Mouse (Mus musculus): ENCODE results near the gene Akip1.
A peak's percentile ranks its signal among the peaks of the same experiment; 100 is the strongest.

Akip1 gene

GRCm38 (mm10) chr7:109708961-109709382 lies 5.5 kb downstream of the Akip1 start:
- DNase-seq, result no peak

DNA sequence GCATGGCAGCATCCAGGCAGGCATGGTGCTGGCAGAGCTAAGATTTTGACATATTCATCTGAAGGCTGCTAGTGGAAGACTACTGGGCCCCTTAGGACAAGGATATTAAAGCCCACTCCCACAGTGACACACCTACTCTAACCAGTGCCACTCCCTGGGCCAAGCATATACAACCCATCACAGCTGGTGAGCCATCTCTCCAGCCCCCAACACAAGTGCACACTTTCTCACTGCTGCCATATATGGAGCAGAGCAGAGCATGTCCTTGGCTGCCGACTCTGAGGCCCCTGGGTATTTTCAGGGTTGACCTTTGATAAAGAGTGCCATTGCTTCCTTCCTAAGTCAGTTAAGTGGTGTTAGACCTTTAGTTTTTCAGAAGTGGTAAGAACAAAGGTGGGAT lies 6.6 kb downstream of the Akip1 start:
- no peak for DNase-seq

- no peak for DNase-seq
These were observed 8.7 kb downstream of the Akip1 start for GRCm38 (mm10) chr7:109712198-109712597.

GRCm38 (mm10) chr7:109713434-109713982 lies 10.0 kb downstream of the Akip1 start:
- DNase-seq, result no peak

DNA sequence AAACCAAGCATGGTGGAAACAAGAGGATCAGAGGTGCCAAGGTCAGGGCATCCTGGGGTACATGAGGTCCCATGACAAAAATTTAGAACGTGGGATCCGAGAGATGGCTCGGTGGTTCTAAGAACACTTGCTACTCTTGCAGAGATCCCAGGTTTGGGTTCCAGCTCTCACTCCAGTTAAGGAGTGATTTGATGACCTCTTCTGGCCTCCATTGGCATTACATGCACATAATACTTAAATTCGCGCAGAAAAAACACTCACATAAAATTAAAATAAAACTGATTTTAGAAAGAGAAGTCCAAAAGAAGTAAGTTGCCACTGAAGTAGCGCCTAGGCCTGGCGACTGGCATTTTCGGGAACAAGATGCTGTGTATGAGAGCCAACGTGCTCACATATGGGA lies 15.8 kb downstream of the Akip1 start:
- DNase-seq, result no peak

GRCm38 (mm10) chr7:109722618-109723017 lies 19.1 kb downstream of the Akip1 start:
- DNase-seq, result peak; percentile 24 to 32

DNA sequence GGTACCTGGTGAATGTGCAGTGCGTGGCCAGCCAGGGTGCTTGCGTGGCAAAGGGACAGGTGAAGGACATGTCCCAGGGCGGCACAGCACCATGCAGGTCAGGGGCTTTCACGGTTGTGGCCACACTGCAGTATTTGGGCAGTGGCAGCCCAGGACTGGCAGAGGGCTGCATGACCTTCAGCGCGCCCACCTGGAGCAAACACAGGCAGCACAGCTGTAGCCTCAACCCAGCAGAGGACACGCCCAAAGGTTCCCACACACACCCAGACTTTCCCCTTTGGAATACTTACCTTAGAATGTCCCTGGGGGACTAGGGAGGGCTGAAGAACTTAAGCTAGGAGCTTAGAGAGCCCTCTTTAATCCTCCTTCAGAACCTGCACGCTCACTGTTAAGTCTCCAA lies 19.6 kb downstream of the Akip1 start:
- DNase-seq, result no peak

- no peak for DNase-seq
These were observed 20.2 kb downstream of the Akip1 start, which contains the start of gene BC051019 for GRCm38 (mm10) chr7:109723697-109724096. Gene BC051019 (minus strand): TSS chr7:109723850.

GRCm38 (mm10) chr7:109731626-109732025 lies 28.1 kb downstream of the Akip1 start, which contains the start of gene Ascl3:
Gene Ascl3 (minus strand): TSS chr7:109731726.
- DNase-seq, result no peak

GRCm38 (mm10) chr7:109734806-109735205 lies 31.3 kb downstream of the Akip1 start:
- no peak for DNase-seq

DNA sequence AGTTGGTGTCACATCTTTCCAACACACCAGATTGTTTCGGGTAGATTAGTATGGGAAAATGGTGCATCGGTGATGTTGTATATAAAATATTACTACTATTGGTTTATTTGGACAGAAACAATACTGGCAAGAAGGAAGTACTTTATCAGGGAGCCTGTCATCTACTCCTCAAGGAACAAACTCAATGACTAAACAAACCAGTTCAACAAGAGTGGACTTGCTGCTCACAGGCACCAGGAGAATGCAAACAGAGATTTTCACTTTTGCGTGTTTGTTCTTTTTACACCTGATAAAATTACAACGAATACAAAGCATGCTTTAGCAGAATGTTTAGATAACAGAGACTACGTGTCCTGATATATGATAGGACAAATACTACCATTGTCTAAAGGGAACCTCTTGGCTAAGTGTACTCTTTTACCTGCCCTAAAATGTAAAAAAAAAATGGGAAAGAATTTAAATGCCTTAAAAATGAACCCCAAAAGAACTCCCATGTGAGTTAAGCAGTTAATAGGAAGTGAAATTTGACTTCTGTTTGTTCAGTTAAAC lies 36.4 kb downstream of the Akip1 start:
- no peak for DNase-seq

- DNase-seq, result no peak
These were observed 37.6 kb downstream of the Akip1 start for GRCm38 (mm10) chr7:109741060-109741459.

- no peak for DNase-seq
These were observed 38.2 kb downstream of the Akip1 start for GRCm38 (mm10) chr7:109741703-109742102.

DNA sequence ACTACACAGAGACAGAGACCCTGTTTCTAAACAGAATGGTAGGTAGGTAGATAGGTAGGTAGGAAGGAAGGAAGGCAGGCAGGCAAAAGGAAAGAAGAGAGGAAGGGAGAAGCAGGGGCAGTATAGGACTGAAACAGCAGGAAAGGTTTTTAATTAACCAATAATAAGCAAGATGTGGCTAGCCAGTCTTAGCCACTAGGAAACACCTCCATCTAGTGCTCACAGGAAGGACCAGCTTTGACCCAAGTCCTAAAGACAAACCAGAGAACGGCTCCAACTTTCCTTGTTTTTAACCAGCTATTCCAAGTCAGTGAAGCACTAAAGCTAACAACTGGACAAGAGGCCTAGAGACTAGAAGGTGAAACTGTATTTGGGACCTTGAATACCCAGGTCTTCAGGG lies 44.3 kb downstream of the Akip1 start:
- DNase-seq, result no peak

GRCm38 (mm10) chr7:109751427-109752007 lies 48.0 kb downstream of the Akip1 start:
- DNase-seq, result peak in 1 of 2 experiments; percentile 22

- peak; percentile 83 to 84 for DNase-seq
These were observed 48.8 kb downstream of the Akip1 start, which contains the start of gene Tmem9b for GRCm38 (mm10) chr7:109752008-109752925. Gene Tmem9b (minus strand): TSS chr7:109752875.

GRCm38 (mm10) chr7:109754034-109754433 lies 50.5 kb downstream of the Akip1 start:
- no peak for DNase-seq

- no peak for DNase-seq
These were observed 52.8 kb downstream of the Akip1 start for GRCm38 (mm10) chr7:109756291-109756690.
